Mouse (Mus musculus) retina, postnatal 1 day (tissue): ENCODE measurements around the gene Megf6.

Source experiments
- DNase-seq: peaks from one replicate; pipeline ENCODE4 v3.0.0-alpha.2; 2012

Gene Megf6

DNA sequence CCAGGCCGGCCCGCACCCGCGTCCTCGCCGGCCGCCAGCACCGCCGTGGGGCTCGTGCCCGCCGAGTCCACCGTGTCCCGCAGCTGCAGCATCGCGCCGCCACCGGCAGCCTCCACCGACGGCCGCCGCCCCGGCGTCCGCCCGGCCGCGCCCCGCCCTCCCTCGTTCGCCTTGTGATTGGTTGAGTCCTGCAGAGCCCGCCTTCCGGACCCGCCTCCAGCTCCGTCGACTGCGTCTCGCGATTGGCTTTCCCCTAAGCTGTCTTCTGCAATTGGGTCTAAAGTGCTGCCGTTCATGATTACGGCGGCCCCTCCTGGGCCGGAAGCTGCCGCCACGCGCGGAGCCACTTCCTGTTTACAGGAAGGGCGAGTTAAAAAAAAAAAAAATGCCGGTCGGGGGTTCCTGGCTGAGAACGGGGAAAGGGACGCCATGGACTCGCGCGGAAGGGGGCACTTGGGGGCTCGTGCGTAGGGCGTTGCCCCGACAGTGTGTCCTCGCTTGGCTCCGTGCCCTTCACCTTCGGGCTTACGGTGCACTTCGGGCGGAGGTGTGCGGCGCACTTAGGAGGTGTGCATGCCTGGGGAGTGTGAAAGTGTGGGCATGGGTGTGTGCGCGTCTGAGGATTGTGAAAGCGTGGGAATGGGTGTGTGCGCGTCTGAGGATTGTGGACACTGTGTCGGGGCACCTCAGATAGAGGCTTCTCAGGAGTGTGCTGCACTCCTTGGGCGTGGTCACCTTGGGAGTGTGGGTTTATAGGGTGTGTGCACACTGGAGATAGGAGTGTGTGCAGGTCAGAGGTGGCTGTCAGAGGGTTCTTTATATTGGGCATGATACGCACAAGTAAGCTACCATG lies 9.8 kb upstream of the Megf6 start, which contains the start of gene Tprgl:
Gene Tprgl, minus strand, starts transcription at position 129 of the 853 bp plus-strand sequence.
- DNase-seq: peak; percentile 98

DNA sequence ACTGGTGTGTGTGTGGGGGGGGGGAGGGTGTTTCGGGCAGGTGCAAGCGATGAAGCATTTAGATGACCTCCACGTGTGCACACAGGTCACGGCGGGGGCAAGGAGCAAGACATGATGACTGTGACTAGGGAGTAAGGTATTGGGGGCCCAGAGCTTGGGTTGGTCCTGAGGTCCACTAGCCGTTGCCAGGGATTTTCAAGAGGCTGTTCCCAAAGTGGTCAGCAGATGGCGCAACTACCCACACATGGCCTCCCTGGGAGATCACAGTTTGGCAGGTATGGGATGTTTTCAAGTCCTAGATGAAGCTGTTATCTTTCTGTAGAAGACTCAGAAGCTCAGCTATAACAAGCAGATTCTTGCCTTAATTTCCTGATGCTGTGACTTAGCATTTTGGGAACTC lies 7.2 kb upstream of the Megf6 start:
- DNase-seq: peak; percentile 83

- DNase-seq: peak; percentile 65
Measured at GRCm38 (mm10) chr4:154167053-154167452, 3.5 kb upstream of the Megf6 start.

GRCm38 (mm10) chr4:154170021-154170420 lies 509 bp upstream of the Megf6 start:
- no peak for DNase-seq

- peak; percentile 59 for DNase-seq
Measured at GRCm38 (mm10) chr4:154171151-154171930, 811 bp downstream of the Megf6 start.

- DNase-seq: no peak
Measured at GRCm38 (mm10) chr4:154171931-154172604, 1.5 kb downstream of the Megf6 start.

GRCm38 (mm10) chr4:154177257-154177656 lies 6.7 kb downstream of the Megf6 start:
- DNase-seq: no peak

DNA sequence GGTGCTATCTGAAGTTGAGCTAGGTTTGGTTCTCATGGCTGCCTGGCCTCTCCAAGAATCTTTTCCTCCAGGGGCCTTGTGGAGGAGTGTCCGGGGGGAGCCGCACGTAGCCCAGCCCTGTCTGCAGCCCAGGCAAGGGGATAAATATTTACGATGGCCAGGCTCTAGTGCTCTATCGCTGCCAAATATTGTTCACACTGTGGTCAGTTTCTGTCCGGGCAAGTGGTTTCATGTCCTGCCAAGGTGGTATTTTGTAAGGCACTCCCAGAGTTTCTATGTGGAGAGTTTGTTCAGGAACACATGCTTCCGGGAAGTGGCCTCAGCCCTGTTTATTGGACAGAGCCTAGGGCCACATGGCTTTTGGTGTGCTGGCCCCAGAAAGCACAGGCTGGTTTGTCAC lies 10.5 kb downstream of the Megf6 start:
- no peak for DNase-seq

DNA sequence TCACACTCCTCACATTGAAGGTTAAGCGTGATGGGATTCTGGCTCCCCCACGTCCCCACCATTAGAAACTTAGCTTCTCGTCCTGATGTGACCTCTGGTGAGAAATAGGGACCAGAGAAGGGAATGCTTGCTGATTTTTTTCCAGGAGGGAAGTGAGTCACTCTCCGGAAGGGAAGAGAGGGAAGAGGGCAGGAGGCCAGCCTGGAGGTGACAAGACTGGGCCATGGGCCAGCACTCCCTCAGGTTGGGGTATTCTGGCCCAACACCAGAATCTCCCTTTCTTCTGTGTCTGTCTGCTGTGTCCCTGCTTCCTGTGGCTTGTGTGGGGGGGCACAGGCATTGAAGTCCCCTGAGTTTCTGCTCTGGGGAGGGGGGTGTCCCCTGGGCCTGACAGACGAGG lies 13.0 kb downstream of the Megf6 start:
- DNase-seq: no peak

GRCm38 (mm10) chr4:154185001-154185400 lies 14.5 kb downstream of the Megf6 start:
- DNase-seq: no peak

- no peak for DNase-seq
Measured at GRCm38 (mm10) chr4:154186002-154186537, 15.5 kb downstream of the Megf6 start.

DNA sequence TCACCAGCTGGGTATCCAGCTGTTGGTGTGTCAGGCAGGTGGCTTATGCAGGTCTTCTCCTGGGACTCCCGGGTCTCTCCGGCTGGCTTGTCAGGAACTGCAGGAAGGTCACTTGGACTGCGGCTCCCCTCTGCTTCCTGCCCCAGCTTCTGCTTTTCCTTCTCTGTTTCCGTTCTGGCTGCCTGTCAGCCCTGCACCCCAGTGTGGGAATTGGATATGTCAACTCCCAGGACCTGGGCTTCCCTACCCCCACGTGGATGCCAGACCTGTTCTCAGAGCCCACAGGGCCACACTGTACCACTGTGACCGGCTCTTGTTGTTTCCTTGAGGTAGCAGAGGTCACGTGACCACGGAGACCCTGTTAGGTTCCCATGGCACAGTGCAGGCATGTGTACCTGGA lies 18.4 kb downstream of the Megf6 start:
- DNase-seq: no peak

- DNase-seq: no peak
Measured at GRCm38 (mm10) chr4:154197961-154198360, 27.4 kb downstream of the Megf6 start.

DNA sequence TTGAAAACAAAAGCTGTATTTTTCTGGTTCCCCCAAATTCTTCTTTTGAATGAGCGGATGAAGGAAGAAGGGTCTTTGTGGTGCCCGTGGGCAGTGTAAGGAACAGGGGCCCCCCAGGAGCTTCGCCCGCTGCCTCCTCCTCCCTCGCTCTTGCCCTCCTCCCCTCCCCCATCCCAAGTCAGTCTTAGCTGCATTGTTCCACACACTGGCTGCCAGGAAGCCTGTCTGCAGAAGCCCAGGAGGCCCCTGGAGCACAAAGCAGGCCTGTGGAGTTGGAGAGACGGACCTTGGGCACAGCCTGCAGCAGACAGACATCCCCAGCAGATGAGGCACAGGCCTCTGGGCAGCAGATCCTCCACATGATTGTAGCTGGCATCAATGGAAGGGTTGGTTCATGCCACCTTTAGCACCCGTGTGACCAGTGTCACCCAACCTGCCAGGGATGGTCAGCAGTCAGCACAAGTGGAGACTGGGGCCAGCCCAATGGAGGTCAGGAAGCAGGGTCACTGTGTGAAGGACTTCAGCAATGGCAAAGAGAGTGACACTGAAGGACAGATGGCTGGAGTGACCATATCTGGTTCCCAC lies 27.9 kb downstream of the Megf6 start:
- peak; percentile 67 for DNase-seq

DNA sequence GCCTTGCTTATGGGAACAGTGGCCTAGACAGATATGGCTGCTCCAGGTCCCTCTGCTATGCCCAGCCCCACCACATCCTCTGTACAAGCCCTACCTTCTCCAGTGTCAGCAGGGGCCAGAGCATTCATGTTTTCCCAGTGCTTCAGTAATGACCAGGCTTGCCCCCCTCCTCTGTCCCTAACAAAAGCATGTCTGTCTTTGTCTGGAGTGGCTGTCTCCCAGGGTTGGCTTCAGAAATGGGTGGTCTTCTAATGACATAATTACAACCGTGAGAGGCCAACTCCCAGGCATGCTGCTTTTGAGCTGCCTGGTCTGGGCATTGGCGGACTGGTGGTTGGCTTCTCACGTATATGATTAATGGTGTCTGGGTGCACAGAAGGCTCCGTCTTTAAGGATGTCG lies 31.0 kb downstream of the Megf6 start:
- peak; percentile 88 for DNase-seq

GRCm38 (mm10) chr4:154204532-154204931 lies 34.0 kb downstream of the Megf6 start:
- no peak for DNase-seq

DNA sequence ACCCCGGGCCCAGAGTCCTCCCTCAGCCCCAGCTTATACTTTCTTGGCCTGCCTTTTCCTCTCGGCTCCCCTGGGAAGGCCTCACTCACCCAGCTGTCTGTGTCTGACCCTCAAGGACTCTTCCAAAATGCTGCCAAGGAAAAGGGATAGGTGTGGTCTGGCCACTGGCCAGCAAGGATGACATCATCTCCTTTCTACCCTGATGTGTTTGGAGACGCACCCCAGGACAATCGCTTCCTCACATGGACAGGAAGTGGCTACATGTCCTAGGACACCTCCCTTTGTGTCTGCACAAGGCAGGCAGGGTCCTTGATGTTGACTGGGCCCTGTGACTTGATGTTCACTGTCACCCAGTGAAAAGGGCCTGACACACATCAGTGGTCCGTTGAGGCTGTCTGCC lies 34.9 kb downstream of the Megf6 start:
- no peak for DNase-seq

GRCm38 (mm10) chr4:154207261-154207660 lies 36.7 kb downstream of the Megf6 start:
- peak; percentile 85 for DNase-seq

GRCm38 (mm10) chr4:154209054-154209453 lies 38.5 kb downstream of the Megf6 start:
- no peak for DNase-seq

DNA sequence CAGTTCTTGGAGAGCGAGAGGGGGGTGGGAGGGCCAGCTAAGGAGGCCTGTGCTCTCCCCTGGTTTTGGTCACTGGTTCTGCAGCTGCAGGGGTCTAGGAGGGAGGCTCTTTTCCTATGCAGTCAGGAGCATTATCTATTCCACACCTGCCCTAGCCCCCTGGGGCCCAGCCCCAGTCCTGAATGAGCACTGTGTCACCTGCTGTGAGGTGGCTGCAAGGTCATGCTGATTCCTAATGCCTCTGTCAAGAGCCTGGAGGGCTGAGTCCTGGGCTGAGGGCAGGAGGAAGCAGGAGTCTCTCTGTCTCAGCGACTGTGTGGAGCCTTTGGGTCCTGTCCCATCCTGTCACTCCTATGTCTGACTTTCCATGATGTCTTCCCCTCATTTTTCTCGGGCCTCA lies 39.3 kb downstream of the Megf6 start:
- DNase-seq: no peak

DNA sequence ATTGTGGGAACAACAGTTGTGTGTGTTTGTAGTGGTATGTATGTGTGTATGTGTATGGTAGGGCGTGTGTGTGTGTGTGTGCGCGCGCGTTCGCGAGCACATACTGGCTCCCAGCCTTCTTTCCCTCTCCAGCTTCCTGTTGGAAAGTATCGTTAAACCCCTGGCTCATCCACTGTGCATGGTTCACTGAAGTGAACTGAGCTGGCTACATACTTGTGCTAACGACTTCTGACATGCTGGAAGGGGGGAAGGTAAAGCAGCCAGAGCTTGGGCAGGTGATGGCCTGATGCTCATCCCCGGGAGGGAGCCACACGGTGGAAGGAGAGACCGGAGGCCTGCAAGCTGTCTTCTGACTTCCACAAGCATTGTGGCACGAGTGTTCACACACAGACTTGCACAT lies 40.9 kb downstream of the Megf6 start:
- DNase-seq: peak; percentile 81

DNA sequence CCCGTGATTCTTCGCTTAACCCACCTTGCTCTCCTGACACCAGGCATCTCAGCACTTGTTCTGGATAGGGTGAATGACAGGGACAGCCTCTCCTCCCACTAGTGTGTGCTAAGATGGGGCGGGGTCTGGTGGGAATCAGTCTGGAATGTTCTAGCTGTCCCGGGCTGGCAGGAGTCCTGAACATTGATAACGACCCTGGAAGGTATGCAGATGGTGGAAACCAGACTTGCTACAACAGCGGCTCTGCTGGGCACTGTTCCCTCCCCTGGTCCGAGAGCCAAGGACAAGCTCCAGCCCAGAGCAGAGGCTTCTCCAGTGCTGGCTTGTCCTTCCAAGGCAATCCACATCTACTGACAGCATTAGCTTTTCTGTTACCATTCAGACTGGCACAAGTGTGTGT lies 43.1 kb downstream of the Megf6 start:
- no peak for DNase-seq

DNA sequence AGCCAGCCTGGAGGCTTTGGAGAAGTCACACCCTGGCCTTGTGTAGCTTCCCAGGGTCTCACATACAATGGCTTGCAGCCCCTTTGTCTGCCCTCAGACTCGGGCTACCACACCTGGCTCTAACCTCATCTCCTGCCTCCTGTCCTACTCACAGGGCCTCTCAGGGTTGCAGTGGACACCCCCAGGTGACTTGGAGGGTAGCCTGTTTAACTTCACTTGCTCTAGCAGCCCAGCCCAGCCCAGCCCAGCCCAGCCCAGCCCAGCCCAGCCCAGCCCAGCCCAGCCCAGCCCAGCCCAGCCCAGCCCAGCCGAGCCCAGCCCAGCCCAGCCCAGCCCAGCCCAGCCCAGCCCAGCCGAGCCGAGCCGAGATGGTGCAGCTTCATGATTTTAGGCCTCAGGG lies 43.5 kb downstream of the Megf6 start:
- no peak for DNase-seq
